Comparison of ENCODE assay signal across 8 mouse cellular contexts in genomic region chr17:49563830-49564470, GRCm38 (mm10). TPM values are rescaled to one million over a fixed set of nuclear protein-coding genes. Genes with fewer than 3 reads are reported as not detected.
DNase-seq lines count a peak whose midpoint lies in the region; ATAC-seq lines count a peak whose summit lies in the region.

Daam2 (minus strand) TSS chr17:49564343.

- H3K36me3 ChIP-seq in embryonic facial prominence, embryonic 11.5 days (replicated peaks; ENCODE audit: control insufficient read depth, insufficient read depth, low read depth, low read length), result no peaks in the 10 kb centered on the region
- no peaks in the 10 kb centered on the region for H3K36me3 ChIP-seq in limb, embryonic 11.5 days (ENCODE audit: control insufficient read depth, insufficient read depth, low read length)
- no peaks in the 10 kb centered on the region for H3K36me3 ChIP-seq in midbrain, embryonic 15.5 days (replicated peaks)

- peak; percentile 66 for ATAC-seq in embryonic facial prominence, embryonic 11.5 days (replicated peaks; ENCODE audit: insufficient number of reproducible peaks, low FRiP score, low TSS enrichment, low read depth)
- peak; percentile 87 for ATAC-seq in limb, embryonic 11.5 days (ENCODE audit: insufficient number of reproducible peaks, low FRiP score, low TSS enrichment, low read depth)
- ATAC-seq in midbrain, embryonic 15.5 days (replicated peaks), result peak; percentile 89

- H3K4me3 ChIP-seq in embryonic facial prominence, embryonic 11.5 days (ENCODE audit: low read depth, low read length), result peak within 1 kb of the TSS; percentile 54
- H3K4me3 ChIP-seq in limb, embryonic 11.5 days (ENCODE audit: low read depth, low read length), result peak within 1 kb of the TSS; percentile 60
- peak within 1 kb of the TSS; percentile 36 for H3K4me3 ChIP-seq in midbrain, embryonic 15.5 days

- H3K4me1 ChIP-seq in embryonic facial prominence, embryonic 11.5 days (ENCODE audit: control insufficient read depth, insufficient read depth, low read length), result no peaks in the 10 kb centered on the region; the same call in 1 of the 2 replicates
- peaks cover 22% of the 10 kb centered on the region for H3K4me1 ChIP-seq in limb, embryonic 11.5 days (ENCODE audit: control insufficient read depth, insufficient read depth, low read length)
- H3K4me1 ChIP-seq in midbrain, embryonic 15.5 days, result peaks cover 12% of the 10 kb centered on the region

- peak within 1 kb of the TSS; percentile 77 for H3K27ac ChIP-seq in embryonic facial prominence, embryonic 11.5 days (replicated peaks; ENCODE audit: low read depth, low read length)
- H3K27ac ChIP-seq in limb, embryonic 11.5 days (replicated peaks; ENCODE audit: low read depth, low read length), result peak within 1 kb of the TSS; percentile 83
- no peak within 1 kb of the TSS for H3K27ac ChIP-seq in midbrain, embryonic 15.5 days

- H3K9ac ChIP-seq in embryonic facial prominence, embryonic 11.5 days (replicated peaks; ENCODE audit: low read length), result peak within 1 kb of the TSS; percentile 78
- peak within 1 kb of the TSS; percentile 67 for H3K9ac ChIP-seq in limb, embryonic 11.5 days (ENCODE audit: low read length)
- H3K9ac ChIP-seq in midbrain, embryonic 15.5 days, result no peak within 1 kb of the TSS; the same call in 1 of the 2 replicates

- H3K27me3 ChIP-seq in embryonic facial prominence, embryonic 11.5 days (ENCODE audit: control insufficient read depth, insufficient read depth, low read length), result no peaks in the 10 kb centered on the region
- H3K27me3 ChIP-seq in limb, embryonic 11.5 days (ENCODE audit: control insufficient read depth, insufficient read depth, low read length), result no peaks in the 10 kb centered on the region
- H3K27me3 ChIP-seq in midbrain, embryonic 15.5 days (replicated peaks), result peaks cover 15% of the 10 kb centered on the region; the same call in 1 of the 2 replicates

- H3K4me2 ChIP-seq in embryonic facial prominence, embryonic 11.5 days (ENCODE audit: low read depth, low read length), result peak within 1 kb of the TSS; percentile 47
- peak within 1 kb of the TSS; percentile 82 for H3K4me2 ChIP-seq in limb, embryonic 11.5 days (ENCODE audit: low read depth, severe bottlenecking)
- H3K4me2 ChIP-seq in midbrain, embryonic 15.5 days, result peak within 1 kb of the TSS; percentile 69

- peak; percentile 90 for DNase-seq in adrenal gland, postnatal 14 days
- DNase-seq in embryonic facial prominence, embryonic 11.5 days (ENCODE audit: low spot score), result peak; percentile 86
- DNase-seq in heart, adult 18-20 months, result peak; percentile 86 to 87
- peak; percentile 76 for DNase-seq in kidney, adult 18-20 months
- peak; percentile 91 for DNase-seq in limb, embryonic 11.5 days (ENCODE audit: low spot score)
- peak; percentile 28 for DNase-seq in telencephalon, adult 2 months (ENCODE audit: low read depth, low spot score)
- DNase-seq in spleen, adult 12 weeks (ENCODE audit: low spot score), result no peak

- WGBS in embryonic facial prominence, embryonic 11.5 days, result 2% methylated on average over 38 of the region's 38 CpGs
- WGBS in limb, embryonic 11.5 days, result 2% methylated on average over 38 of the region's 38 CpGs
- WGBS in midbrain, embryonic 15.5 days, result 4% methylated on average over 38 of the region's 38 CpGs

- H3K9me3 ChIP-seq in embryonic facial prominence, embryonic 11.5 days (replicated peaks; ENCODE audit: control insufficient read depth, low read length), result no peaks in the 10 kb centered on the region
- H3K9me3 ChIP-seq in limb, embryonic 11.5 days (ENCODE audit: control insufficient read depth, low read length), result no peaks in the 10 kb centered on the region
- H3K9me3 ChIP-seq in midbrain, embryonic 15.5 days, result no peaks in the 10 kb centered on the region

RNA-seq across cellular contexts. Expression of gene Daam2, which starts in this region (rescaled TPM):
- 25.4 and 27.4 TPM in 2 replicates for total RNA-seq in adrenal gland, postnatal 14 days (2021)
- polyA plus RNA-seq in embryonic facial prominence, embryonic 11.5 days (2014; fragmentation: Nextera tagmentation; extraction: Ambion mirVana), result 7.0 TPM in 2 replicates
- 1 to 10 TPM; 5.9 to 7.2 TPM for total RNA-seq in heart, adult 18-20 months (2021)
- polyA plus RNA-seq in limb, embryonic 11.5 days (2014; fragmentation: Nextera tagmentation; extraction: Ambion mirVana), result 8.6 and 8.7 TPM in 2 replicates
- 2.0 and 2.1 TPM in 2 replicates for polyA plus RNA-seq in midbrain, embryonic 15.5 days (2015; fragmentation: Nextera tagmentation; extraction: Ambion mirVana)
